Mouse (Mus musculus) right cerebral cortex, postnatal 36 days (tissue): ENCODE data around the gene Poldip3.
"Not testable (repeated sequence)": the region's sequence is repeated elsewhere in the genome, so short reads cannot be mapped to it uniquely, and the experiment has no call there.

Experiments used
- DNase-seq, 2 experiments: peaks; one replicate each; pipeline ENCODE4 v3.0.0; 2022; ENCODE audit warnings: low spot score in 2 of 2, mixed read lengths in 1 of 2

The Poldip3 gene

DNA sequence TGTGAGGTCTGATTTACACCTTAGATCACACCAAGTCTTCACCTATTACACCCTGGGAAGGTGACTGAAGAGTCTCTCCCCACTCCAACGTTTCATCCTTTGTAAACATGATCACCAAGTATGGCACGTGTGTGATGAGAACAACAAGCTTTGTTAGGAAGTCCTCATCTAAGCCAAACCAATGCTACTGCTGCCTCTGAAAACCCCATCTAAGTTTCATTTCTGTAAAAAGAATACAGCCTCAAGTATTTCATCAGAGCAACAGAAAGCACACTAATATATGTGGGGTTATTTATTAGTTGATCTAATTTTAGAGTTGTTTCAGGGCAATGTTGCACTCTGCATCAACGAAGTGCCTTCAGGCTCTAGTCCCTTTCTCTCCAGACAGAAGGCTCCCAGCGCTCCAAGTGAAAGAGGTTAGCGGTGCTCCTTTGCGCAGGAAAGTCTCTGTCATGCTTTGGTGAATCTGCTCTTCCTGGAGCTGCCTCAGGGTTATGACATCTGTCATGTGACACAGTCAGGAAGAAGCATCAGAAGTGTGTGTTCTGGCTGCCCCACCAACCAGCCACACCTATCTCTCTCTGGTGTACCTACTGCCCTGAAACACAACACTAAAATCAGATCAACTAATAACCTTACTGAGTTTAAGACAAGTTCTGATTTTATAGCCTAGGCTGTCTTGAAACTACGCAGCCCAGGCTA, 19.5 kb downstream of the Poldip3 start:
- DNase-seq = no peak

- DNase-seq = not testable (repeated sequence)
These were observed 22.1 kb downstream of the Poldip3 start for GRCm38 (mm10) chr15:83127037-83127436.

DNA sequence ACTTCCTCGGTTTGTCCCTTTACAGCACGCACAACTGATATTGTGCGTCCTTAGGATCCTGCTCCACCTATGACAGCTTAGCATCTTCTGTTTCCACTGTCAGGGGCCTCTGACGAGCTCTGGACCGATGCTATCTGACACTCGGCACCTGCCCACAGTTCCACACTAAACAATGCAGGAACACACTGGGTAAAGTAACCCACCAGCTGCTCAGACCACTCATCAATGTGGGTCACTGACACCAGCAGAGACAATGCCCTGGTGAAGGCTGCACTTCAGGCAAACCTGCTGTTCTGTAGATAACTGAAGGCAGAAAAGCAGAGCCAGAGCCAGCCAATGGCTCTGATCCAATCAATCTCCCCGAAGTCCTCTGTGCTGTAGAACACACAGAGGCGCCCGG, 22.6 kb downstream of the Poldip3 start:
- no peak for DNase-seq

GRCm38 (mm10) chr15:83124625-83125024, 24.6 kb downstream of the Poldip3 start:
- no peak for DNase-seq

GRCm38 (mm10) chr15:83122566-83123145, 26.5 kb downstream of the Poldip3 start, which contains the start of gene Rrp7a:
TSS of gene Rrp7a (minus strand) at chr15:83122801.
- peak; percentile 91 for DNase-seq

DNA sequence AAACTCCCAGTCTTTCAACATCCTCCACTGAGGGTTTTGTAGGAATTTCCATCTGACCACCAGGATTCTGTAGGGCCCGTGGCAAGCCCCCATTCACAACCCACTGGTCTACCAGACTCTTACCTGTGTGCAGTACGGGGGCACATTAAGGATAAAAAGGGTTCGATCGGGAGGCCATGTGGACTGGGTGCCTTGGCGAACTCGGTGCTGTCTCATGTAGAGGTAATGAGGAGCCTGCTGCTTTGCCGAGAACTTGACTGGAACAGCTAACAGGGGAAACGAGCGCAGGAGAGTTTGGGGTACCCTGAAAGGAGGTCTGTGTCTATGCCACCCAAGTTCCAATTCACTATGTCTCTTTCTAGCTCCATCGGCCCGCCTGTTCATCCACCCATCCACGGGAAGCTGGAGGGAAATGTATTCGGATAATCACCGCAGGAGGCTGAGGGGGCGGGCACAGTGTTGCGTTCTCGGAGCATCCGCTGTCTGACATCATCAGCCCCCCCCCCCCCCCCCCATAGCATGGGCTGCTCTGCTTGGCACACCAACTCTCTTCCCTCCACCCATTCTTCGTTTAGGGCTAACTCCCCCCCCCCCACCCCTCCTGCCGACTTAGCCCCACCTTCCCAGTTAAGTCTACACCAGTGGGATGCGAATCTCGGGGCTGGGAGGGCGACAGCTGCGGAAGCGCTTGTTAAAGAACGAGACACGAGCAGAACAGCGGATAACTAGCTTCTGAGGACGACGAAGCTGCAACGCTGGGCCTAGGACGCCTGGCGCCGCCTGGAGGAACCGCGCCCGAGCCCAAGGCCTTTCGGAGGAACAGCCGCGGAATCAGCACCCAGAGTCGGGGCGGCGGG, 27.2 kb downstream of the Poldip3 start:
- peak; percentile 60 to 66 for DNase-seq

GRCm38 (mm10) chr15:83118360-83118759, 30.8 kb downstream of the Poldip3 start:
- no peak for DNase-seq

DNA sequence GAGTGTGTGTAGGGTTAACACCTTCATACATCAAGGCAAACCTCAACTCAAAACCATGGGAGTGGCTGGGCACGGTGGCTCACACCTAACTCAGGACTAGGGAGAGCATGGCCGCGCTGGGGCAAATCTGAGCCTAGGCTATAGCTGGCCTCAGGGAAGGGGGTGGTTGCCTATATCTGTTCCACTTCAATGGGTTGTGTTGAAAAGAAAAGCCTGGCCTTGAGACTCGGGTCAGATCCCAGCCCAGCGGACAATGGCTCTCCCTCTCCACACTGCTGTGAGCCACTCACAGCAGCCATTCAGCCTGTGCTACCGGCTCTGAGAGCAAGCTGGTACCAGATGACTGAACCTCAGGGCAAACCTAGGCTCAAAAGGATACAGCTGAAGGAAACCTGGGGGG, 34.1 kb downstream of the Poldip3 start:
- DNase-seq = no peak

DNA sequence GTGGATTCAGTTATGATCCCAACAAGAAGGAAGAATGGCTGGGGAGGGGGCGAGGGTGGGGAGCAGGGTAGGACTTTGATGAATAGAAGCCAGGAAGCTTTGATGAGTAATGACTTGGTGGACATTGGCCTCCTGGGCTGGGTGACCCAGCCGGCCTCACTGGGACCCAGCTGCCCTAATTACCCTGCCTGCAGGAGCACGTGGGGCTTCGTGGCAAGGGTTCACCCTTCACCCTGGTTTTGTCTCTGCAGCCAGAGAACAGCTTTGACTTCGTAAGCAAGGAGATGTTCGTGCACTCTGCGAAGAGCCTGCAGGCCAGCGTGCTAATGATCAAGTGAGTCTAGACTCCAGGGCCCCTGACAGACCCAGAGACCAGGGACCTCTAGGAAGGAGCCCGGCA, 35.1 kb downstream of the Poldip3 start:
- no peak for DNase-seq

- peak; percentile 44 to 49 for DNase-seq
These were observed 36.3 kb downstream of the Poldip3 start for GRCm38 (mm10) chr15:83112898-83113297.

GRCm38 (mm10) chr15:83111874-83112273, 37.3 kb downstream of the Poldip3 start:
- DNase-seq = no peak

DNA sequence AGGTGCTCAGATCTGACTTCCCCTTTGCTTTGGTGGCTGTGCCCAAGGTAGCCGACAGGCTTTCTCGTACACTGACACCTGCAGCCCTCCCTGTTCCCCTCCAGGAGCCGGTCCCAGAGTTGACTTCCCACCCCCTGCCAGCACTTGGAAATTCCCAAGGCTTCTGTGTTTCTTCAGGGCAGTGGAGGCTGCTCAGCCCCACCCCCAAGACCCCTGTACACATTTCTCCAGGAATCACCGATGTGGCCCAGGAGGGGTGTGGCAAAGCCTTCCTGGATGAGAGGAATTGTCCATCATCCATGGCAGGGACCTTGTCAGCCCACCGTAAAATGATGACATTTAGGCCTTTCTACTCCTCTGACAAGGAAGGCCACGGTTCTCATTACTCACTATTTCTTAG, 37.9 kb downstream of the Poldip3 start:
- DNase-seq = no peak

GRCm38 (mm10) chr15:83107814-83108213, 41.4 kb downstream of the Poldip3 start:
- no peak for DNase-seq

DNA sequence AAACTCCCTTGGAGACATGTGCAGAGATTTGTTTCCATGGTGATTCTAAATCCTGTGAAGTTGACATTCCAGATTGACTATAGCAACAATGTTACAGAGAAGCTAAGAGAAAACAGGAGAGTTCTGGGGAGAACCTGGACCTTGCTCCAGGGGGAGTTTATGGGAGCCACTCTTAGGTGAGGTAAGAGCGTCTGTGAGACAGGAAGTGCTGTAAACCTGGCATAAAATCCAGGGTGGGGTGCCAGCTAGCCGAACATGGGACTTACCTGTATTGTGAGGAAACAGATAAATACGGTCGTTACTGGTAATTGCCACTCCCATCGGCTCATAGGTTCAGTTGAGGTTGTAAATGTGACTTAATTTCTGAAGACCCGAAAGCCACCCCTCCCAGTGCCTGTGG, 42.8 kb downstream of the Poldip3 start:
- no peak for DNase-seq

DNA sequence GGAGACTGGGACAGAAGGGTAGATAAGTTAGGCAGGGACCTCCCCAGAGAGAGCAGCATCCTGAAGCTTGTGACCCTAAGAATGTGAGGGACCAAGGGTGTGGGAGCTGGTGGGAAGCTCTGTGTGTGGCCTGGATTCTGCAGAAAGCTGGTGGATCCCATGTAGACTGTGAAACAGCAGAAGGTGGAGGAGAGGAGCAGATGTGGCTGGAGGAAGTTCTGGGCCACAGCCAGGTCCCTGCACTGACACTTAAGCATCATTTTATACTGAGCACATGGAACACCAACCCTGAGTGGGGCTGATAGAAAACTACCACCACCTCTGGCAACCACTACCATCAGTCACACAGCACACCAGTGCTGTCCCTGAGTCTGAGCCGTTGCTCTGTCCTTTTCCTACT, 46.1 kb downstream of the Poldip3 start:
- peak in 1 of 2 experiments; percentile 39 for DNase-seq

- no peak for DNase-seq
These were observed 48.9 kb downstream of the Poldip3 start for GRCm38 (mm10) chr15:83100332-83100662.

DNA sequence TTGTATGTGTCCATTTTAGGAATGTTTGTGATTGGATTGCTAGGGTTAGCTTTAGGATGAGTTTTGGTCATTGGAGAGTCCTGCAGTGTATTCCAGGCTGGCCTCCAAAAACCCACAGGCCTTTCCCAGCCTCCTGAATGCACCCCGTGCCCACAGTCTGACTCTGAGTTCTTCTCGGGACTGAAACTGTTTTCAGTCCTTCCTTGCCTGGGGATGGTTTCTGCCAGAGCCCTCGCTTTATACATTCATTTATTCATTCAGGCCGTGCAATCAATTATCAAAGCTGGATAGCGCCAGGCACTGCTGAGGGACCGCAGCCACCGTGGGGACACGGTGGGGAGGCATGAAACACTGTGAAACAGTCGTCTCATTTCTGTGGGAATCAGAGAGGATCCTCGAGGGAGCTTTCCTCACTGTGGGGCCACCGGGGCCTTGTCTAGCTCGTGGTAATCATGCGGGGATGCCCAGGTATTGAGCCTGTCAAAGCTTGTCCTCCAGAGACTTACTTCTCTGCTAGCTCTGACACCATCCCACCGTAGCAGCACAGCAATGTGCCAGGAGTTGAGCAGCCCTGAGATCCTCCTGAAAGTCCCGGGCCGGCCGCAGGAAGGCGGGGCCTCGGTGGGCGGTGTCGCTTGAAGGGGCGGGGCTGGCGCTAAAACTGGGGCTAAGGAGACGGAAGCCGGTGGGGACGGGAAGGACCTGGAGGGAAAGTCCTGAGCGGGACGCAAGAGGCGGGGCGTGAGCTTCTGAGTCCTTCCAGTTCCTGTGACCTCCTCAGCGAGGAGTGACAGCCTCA, 49.5 kb downstream of the Poldip3 start:
- DNase-seq = no peak

DNA sequence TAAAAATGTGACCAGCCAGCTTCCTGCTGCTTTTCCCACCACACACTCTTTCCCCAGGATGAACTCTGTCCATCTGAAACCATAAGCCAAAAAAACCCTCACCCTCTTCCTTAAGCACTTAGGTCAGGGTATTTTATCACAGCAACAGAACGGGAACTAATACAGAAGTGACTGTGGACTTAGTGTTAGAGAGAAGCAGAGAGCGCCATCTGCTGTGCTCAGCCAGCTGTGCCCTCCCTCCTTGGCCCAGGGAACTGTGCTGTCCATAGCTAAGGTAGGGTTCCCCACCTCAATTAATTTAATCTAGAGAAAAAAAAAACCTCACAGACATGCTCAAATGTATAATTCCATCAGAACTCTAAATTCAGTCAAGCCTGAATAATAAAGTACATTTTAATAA, 53.2 kb downstream of the Poldip3 start:
- no peak for DNase-seq

- no peak for DNase-seq
These were observed 55.5 kb downstream of the Poldip3 start for GRCm38 (mm10) chr15:83093687-83094086.

DNA sequence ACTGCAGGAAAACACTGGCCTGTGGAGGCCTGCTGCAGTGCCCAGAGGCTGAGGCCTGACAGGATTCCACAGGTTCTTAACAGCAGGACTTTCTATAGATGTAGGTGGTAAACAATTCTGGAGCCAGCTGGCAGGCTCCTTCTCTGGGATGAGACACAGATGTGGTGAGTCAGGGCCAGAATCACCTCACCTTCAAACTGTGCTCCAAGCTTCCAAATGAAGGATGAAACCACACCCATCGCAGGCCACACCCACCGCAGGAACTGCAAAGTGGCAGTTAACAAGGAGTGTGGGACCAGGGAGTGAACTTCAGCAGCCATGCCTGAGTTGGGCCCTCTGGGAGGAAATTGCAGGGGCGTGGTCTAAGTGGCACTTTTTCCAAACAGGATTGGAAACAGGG, 58.3 kb downstream of the Poldip3 start:
- DNase-seq = no peak

DNA sequence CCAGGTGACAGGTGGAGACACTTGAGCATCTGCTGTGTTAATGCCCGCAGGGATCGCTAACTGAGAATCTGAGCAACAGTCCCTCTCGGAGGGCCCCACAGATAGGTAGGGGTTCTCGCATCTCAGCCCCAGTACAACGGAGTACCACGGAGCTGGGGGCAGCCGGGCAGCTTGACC, 59.9 kb downstream of the Poldip3 start, which contains the start of gene Serhl:
Gene Serhl (plus strand): TSS at position 78 of the 177 bp plus-strand sequence.
- no peak for DNase-seq
